Mouse (Mus musculus): Measurements from ENCODE around the gene Ncor2. TPM values are rescaled to one million over a fixed set of nuclear protein-coding genes. Genes with fewer than 3 reads are reported as not detected.

Gene Ncor2
- polyA plus RNA-seq, 1 experiment from 2014 or later = 17.0 TPM

GRCm38 (mm10) chr5:124989724-124990123, 189.3 kb downstream of the Ncor2 start:
- no peaks in the 10 kb centered on the region for H3K36me3 ChIP-seq

DNA sequence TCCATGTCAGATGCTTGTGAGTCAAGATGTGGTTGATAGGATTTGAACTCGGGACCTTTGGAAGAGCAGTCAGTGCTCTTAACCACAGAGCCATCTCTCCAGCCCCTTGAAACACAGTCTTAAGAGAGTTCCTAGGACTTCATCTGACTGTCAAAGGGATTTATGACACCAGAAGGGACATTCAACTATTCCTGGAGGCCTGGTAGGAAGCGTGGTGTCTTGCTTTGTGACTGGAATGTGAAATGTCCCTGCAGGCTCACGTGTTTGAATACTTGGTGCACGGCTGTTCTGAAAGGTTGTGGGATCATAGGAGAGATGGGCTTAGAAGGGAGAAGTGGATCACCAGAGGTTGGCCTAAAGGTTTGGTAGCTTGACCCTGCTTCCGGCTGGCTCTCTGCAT, 192.4 kb downstream of the Ncor2 start:
- WGBS = 85% methylated on average over 5 of the region's 5 CpGs
- Histone ChIP-seq H3K4me3 (no peak overlapping the region), H3K4me2 (no peak overlapping the region), H3K9ac (no peak overlapping the region), H3K4me1 (peaks cover 10% of the 10 kb centered on the region), H3K9me3 (peaks cover 10% of the 10 kb centered on the region), H3K36me3 (no peaks in the 10 kb centered on the region), H3K27ac (replicated peaks) (no peak overlapping the region), H3K27me3 (replicated peaks) (no peaks in the 10 kb centered on the region)
- no peak for ATAC-seq (ENCODE audit: extremely low read depth, insufficient number of reproducible peaks, low FRiP score, low TSS enrichment)

More at GRCm38 (mm10) chr5:124989724-124990123, 189.3 kb downstream of the Ncor2 start:
- no peaks in the 10 kb centered on the region for H3K9me3 ChIP-seq
- no peak overlapping the region for H3K4me3 ChIP-seq
- no peak overlapping the region for H3K9ac ChIP-seq
- no peak for ATAC-seq (ENCODE audit: extremely low read depth, insufficient number of reproducible peaks, low FRiP score, low TSS enrichment)
- H3K4me2 ChIP-seq = no peak overlapping the region
- H3K27ac ChIP-seq (replicated peaks) = no peak overlapping the region
- 65% methylated on average over 2 of the region's 2 CpGs for WGBS
- peaks cover 4% of the 10 kb centered on the region; the same call in 1 of the 2 replicates for H3K27me3 ChIP-seq (replicated peaks)
- peaks cover 20% of the 10 kb centered on the region for H3K4me1 ChIP-seq

DNA sequence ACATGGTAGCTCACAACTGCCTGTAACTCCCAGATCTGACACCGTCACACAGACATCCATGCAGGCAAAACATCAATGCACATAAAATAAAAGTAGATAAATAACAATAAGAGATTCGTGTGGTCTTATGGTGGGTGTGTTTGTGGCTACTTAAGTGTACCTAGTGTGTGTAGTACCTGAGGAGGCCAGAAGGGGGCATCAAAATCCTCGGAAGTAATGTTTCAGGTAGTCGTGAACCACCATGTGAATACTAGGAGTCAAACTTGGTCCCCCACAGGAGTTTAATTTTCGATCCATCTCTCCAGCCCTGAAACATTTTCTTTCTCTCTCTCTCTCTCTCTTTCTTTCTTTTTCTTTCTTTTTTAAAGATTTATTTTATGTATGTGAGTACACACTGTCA, 192.8 kb downstream of the Ncor2 start:
- Histone ChIP-seq H3K27ac (replicated peaks) (no peak overlapping the region), H3K36me3 (no peaks in the 10 kb centered on the region), H3K27me3 (replicated peaks) (no peaks in the 10 kb centered on the region), H3K4me2 (no peak overlapping the region), H3K4me3 (no peak overlapping the region), H3K9me3 (peaks cover 10% of the 10 kb centered on the region), H3K4me1 (peaks cover 10% of the 10 kb centered on the region), H3K9ac (no peak overlapping the region)
- 80% methylated on average over 5 of the region's 5 CpGs for WGBS
- ATAC-seq (ENCODE audit: extremely low read depth, insufficient number of reproducible peaks, low FRiP score, low TSS enrichment) = no peak

DNA sequence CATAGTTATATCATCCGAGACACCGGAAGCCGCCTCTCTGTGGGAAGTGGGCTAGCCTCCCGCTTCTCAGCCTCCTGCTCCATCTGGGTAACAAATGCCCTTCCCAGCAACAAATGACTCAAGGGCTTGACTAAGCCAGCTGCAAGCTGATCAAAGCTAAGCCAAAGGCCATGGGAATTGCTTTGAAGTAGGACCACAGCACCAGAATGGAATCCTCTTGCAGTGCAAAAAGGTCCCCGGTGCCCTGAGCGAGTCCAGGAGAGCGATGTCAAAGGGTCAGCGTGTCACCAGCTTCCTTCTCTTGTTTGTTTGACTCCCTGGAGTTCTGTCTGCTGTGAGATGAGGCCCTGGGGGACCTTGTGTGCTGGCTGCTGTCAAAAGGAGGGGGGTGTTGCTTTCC, 209.2 kb downstream of the Ncor2 start:
- 43% methylated on average over 8 of the region's 8 CpGs for WGBS
- Histone ChIP-seq H3K9me3 (no peaks in the 10 kb centered on the region), H3K4me3 (no peak overlapping the region), H3K4me1 (peaks cover 10% of the 10 kb centered on the region; the same call in 1 of the 2 replicates), H3K4me2 (no peak overlapping the region), H3K27ac (replicated peaks) (no peak overlapping the region), H3K27me3 (replicated peaks) (no peaks in the 10 kb centered on the region), H3K9ac (no peak overlapping the region), H3K36me3 (no peaks in the 10 kb centered on the region)
- no peak for ATAC-seq (ENCODE audit: extremely low read depth, insufficient number of reproducible peaks, low FRiP score, low TSS enrichment)

Other genes with a start within 250 kb of the Ncor2 start
- gene Rflna, start 176.0 kb downstream of the Ncor2 start, polyA plus RNA-seq (2015; fragmentation: Nextera tagmentation; extraction: Ambion mirVana) = 1.1 and 1.6 TPM in 2 replicates
- 65.6 and 69.7 TPM in 2 replicates for gene Scarb1, start 161.9 kb upstream of the Ncor2 start, polyA plus RNA-seq (2015; fragmentation: Nextera tagmentation; extraction: Ambion mirVana)
- 0.68 and 0.70 TPM in 2 replicates for gene Gm10382, start 210.1 kb upstream of the Ncor2 start, polyA plus RNA-seq (2015; fragmentation: Nextera tagmentation; extraction: Ambion mirVana)
- 819 and 833 TPM in 2 replicates for gene Ubc, start 211.0 kb upstream of the Ncor2 start, polyA plus RNA-seq (2015; fragmentation: Nextera tagmentation; extraction: Ambion mirVana)